Mouse (Mus musculus) limb, embryonic 15.5 days (tissue): ENCODE data around the gene Tesmin. TPM values are rescaled to one million over a fixed set of nuclear protein-coding genes. Genes with fewer than 3 reads are reported as not detected.
A peak's percentile ranks its signal among the peaks of the same experiment; 100 is the strongest.

Experiments used
- ATAC-seq: fragments of 200-750 bp; cut with Nextera tagmentation; 2 replicates; pipeline ENCODE4 v1.8.0; 2017; ENCODE audit warnings: low read depth, moderate TSS enrichment; ENCODE audit not compliant: insufficient number of reproducible peaks, low FRiP score, low TSS enrichment
- H3K27ac ChIP-seq: fragments of 300-500 bp; sonication (generic); 2 replicates; pipeline ENCODE4 v1.5.1; 2015; ENCODE audit warnings: moderate library complexity, mild to moderate bottlenecking, inconsistent platforms
- H3K27me3 ChIP-seq: fragments of 300-500 bp; sonication (generic); 2 replicates; pipeline ENCODE4 v1.6.1; 2015; ENCODE audit warnings: inconsistent platforms
- H3K36me3 ChIP-seq: fragments of 300-500 bp; sonication (generic); 2 replicates; pipeline ENCODE4 v1.6.1; 2015; ENCODE audit warnings: inconsistent platforms
- H3K4me1 ChIP-seq: fragments of 300-500 bp; sonication (generic); 2 replicates; pipeline ENCODE4 v1.6.1; 2015; ENCODE audit warnings: inconsistent platforms
- H3K4me2 ChIP-seq: fragments of 300-500 bp; sonication (generic); 2 replicates; pipeline ENCODE4 v1.6.1; 2015; ENCODE audit warnings: mild to moderate bottlenecking, inconsistent platforms
- H3K4me3 ChIP-seq: fragments of 300-500 bp; sonication (generic); 2 replicates; pipeline ENCODE4 v1.5.1; 2015; ENCODE audit warnings: mild to moderate bottlenecking, inconsistent platforms
- H3K9ac ChIP-seq: fragments of 300-500 bp; sonication (generic); 2 replicates; pipeline ENCODE4 v1.6.1; 2015; ENCODE audit warnings: inconsistent platforms
- H3K9me3 ChIP-seq: fragments of 300-500 bp; sonication (generic); 2 replicates; pipeline ENCODE4 v1.6.1; 2016; ENCODE audit warnings: inconsistent platforms
- WGBS: fragments of 180-500 bp; shearing (Covaris S2); methylation state at CpG from one replicate; pipeline ENCODE4 v1.1.7; 2015; 5-methylcytosine and 5-hydroxymethylcytosine counted together
- polyA plus RNA-seq: library from polyadenylated mRNA; unstranded; fragments of >200 nt; fragmentation: Nextera tagmentation; extraction: Ambion mirVana; gene quantifications from 2 replicates; pipeline ENCODE4 v1.2.1, GENCODE M21; 2015

Gene Tesmin
- polyA plus RNA-seq: 0.12 and 0.28 TPM in 2 replicates

- peak; percentile 53 for ATAC-seq
- H3K9me3 ChIP-seq: no peaks in the 10 kb centered on the region
- peak within 1 kb of the TSS; percentile 93 for H3K4me2 ChIP-seq
- H3K27ac ChIP-seq: no peak within 1 kb of the TSS
- H3K9ac ChIP-seq: peak within 1 kb of the TSS; percentile 23
- 2% methylated on average over 29 of the region's 33 CpGs for WGBS
- no peaks in the 10 kb centered on the region for H3K27me3 ChIP-seq
- peak within 1 kb of the TSS; percentile 51 for H3K4me3 ChIP-seq
- H3K36me3 ChIP-seq: peaks cover 14% of the 10 kb centered on the region
- peaks cover 9% of the 10 kb centered on the region; the same call in 1 of the 2 replicates for H3K4me1 ChIP-seq
Observed at GRCm38 (mm10) chr19:3388629-3389057, at the start of gene Tesmin. Tesmin (plus strand) TSS chr19:3388857.

DNA sequence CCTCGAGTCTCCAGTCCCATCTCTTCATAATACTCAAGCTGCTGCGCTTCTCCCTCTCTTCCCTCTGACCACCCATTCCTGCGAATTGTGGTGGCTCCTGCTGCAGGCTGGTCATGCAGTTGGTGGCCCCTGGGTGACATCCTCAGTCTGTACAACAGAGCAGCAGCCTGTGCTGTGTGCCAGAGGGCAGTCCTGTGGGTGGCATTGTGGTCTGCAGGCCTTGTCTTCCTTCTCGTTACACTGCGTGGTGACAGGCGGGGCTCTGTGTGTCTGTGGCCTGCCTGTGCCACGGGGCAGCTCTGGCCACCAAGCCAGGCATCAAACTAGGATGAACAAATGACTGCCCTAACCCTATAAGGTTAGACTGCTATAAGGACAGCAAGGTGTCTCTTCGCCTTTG, 49.5 kb upstream of the Tesmin start:
- 86% methylated on average over 8 of the region's 8 CpGs for WGBS
- no peak overlapping the region for H3K4me2 ChIP-seq
- no peak for ATAC-seq
- no peak overlapping the region for H3K4me3 ChIP-seq
- no peak overlapping the region for H3K27ac ChIP-seq
- H3K9me3 ChIP-seq: no peaks in the 10 kb centered on the region
- H3K4me1 ChIP-seq: 0 out of 2 replicates have a peak, but pooled peaks cover 3% of the 10 kb centered on the region
- no peaks in the 10 kb centered on the region for H3K27me3 ChIP-seq
- no peaks in the 10 kb centered on the region for H3K36me3 ChIP-seq
- H3K9ac ChIP-seq: no peak overlapping the region

DNA sequence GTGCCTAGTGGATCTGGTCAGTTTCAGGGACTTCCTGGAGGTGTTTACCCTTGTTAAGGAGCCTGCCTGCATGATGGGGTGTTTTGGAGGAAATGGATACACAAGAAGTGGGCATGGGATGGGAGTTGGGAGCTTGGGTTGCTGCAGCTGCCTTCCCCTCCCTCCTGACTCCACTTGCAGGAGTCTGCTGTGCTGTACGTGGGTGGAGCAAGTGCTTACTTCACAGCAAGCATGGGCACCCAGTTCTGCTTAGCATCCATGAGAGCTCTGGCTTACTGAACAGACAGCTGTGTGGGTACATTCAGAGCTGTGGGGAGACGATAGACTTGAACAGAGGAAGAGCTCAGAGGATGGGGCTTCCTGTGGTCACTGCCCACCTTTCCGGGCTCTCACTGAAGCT, 47.6 kb upstream of the Tesmin start:
- Histone ChIP-seq H3K4me3 (no peak overlapping the region), H3K27me3 (no peaks in the 10 kb centered on the region), H3K4me2 (no peak overlapping the region), H3K9me3 (no peaks in the 10 kb centered on the region), H3K9ac (no peak overlapping the region), H3K4me1 (0 out of 2 replicates have a peak, but pooled peaks cover 3% of the 10 kb centered on the region), H3K27ac (no peak overlapping the region), H3K36me3 (no peaks in the 10 kb centered on the region)
- no peak for ATAC-seq
- WGBS: 76% methylated on average over 3 of the region's 3 CpGs

- no peak for ATAC-seq
- Histone ChIP-seq H3K27me3 (no peaks in the 10 kb centered on the region), H3K4me1 (0 out of 2 replicates have a peak, but pooled peaks cover 3% of the 10 kb centered on the region), H3K36me3 (no peaks in the 10 kb centered on the region), H3K9me3 (no peaks in the 10 kb centered on the region), H3K4me3 (no peak overlapping the region), H3K9ac (no peak overlapping the region), H3K4me2 (no peak overlapping the region), H3K27ac (no peak overlapping the region)
- WGBS: 63% methylated on average over 3 of the region's 3 CpGs
Observed at GRCm38 (mm10) chr19:3343929-3344328, 44.7 kb upstream of the Tesmin start.

DNA sequence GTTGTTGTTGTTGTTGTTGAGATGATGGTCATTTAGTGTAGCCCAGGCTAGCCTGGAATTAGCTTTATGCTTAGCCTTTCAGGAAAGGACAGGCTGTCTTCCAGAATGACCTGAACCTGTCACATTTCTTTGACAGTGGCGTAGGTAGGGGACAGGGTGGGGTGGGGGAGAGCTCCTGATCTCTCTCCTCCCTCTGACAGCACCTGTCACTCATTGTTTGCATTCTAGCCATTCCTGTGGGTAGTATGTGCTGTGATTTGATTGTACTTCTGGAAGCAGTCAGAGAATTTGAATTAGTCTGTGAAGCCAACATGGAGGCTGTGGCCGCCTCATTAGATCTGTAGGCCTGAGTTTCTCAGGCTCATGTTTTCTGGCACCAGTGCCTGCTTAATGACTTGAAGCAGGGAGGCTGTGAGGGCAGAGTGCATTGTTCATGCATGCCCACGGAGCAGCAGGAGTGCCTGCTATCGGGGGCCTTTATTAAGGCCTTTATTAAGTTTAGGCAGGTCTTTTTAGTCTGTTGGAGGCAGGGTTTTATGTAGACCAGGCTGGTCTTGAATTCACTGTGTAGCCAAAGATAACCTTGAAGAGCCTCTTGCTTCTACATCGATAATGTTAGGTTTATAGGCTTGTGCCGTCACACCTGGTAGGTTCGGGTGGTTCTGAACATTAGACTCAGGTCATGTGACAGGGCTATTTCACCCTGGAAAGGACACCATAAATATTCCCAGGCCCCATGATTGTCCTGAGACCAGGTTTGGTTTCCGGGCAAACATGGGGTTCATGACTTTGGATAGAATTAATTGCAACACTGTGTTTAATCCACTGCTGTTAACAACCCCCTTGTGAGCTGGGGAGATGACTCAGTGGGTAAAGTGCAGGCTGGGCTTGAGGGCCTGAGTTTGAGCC, 43.8 kb upstream of the Tesmin start:
- 65% methylated on average over 8 of the region's 8 CpGs for WGBS

GRCm38 (mm10) chr19:3347784-3348183, 40.9 kb upstream of the Tesmin start:
- no peak overlapping the region for H3K4me3 ChIP-seq

More for the DNA sequence above, 43.8 kb upstream of the Tesmin start:
- H3K4me2 ChIP-seq: no peak overlapping the region
- no peaks in the 10 kb centered on the region for H3K27me3 ChIP-seq
- H3K9me3 ChIP-seq: no peaks in the 10 kb centered on the region
- no peak overlapping the region for H3K4me3 ChIP-seq
- no peak overlapping the region for H3K9ac ChIP-seq
- 0 out of 2 replicates have a peak, but pooled peaks cover under 1% of the 10 kb centered on the region for H3K4me1 ChIP-seq
- ATAC-seq: no peak
- 0 out of 2 replicates have a peak, but pooled peaks cover 2% of the 10 kb centered on the region for H3K36me3 ChIP-seq
- no peak overlapping the region for H3K27ac ChIP-seq

GRCm38 (mm10) chr19:3353415-3354111, 35.1 kb upstream of the Tesmin start:
- H3K9me3 ChIP-seq: no peaks in the 10 kb centered on the region
- no peaks in the 10 kb centered on the region for H3K27me3 ChIP-seq
- no peak overlapping the region; the same call in 1 of the 2 replicates for H3K27ac ChIP-seq
- no peaks in the 10 kb centered on the region for H3K4me1 ChIP-seq
- peaks cover 23% of the 10 kb centered on the region; the same call in 1 of the 2 replicates for H3K36me3 ChIP-seq
- H3K9ac ChIP-seq: no peak overlapping the region
- no peak overlapping the region for H3K4me2 ChIP-seq
- 62% methylated on average over 7 of the region's 7 CpGs for WGBS
- no peak overlapping the region for H3K4me3 ChIP-seq
- ATAC-seq: 0 out of 2 replicates have a peak, but pooled peaks have one; percentile 35

More at GRCm38 (mm10) chr19:3347784-3348183, 40.9 kb upstream of the Tesmin start:
- WGBS: 100% methylated on average over 1 of the region's 1 CpGs
- H3K4me1 ChIP-seq: no peaks in the 10 kb centered on the region
- no peak overlapping the region for H3K9ac ChIP-seq
- H3K4me2 ChIP-seq: no peak overlapping the region
- H3K27me3 ChIP-seq: no peaks in the 10 kb centered on the region
- H3K36me3 ChIP-seq: 0 out of 2 replicates have a peak, but pooled peaks cover 8% of the 10 kb centered on the region
- no peak overlapping the region for H3K27ac ChIP-seq
- ATAC-seq: no peak
- H3K9me3 ChIP-seq: no peaks in the 10 kb centered on the region

GRCm38 (mm10) chr19:3355096-3355495, 33.6 kb upstream of the Tesmin start:
- no peak overlapping the region for H3K4me2 ChIP-seq
- no peak overlapping the region for H3K4me3 ChIP-seq
- 60% methylated on average over 5 of the region's 5 CpGs for WGBS
- H3K27ac ChIP-seq: no peak overlapping the region
- no peak for ATAC-seq
- no peak overlapping the region for H3K9ac ChIP-seq
- H3K9me3 ChIP-seq: no peaks in the 10 kb centered on the region
- H3K4me1 ChIP-seq: no peaks in the 10 kb centered on the region
- peaks cover 24% of the 10 kb centered on the region; the same call in 1 of the 2 replicates for H3K36me3 ChIP-seq
- H3K27me3 ChIP-seq: no peaks in the 10 kb centered on the region

GRCm38 (mm10) chr19:3356516-3356915, 32.1 kb upstream of the Tesmin start:
- WGBS: 75% methylated on average over 5 of the region's 5 CpGs
- ATAC-seq: no peak
- no peaks in the 10 kb centered on the region for H3K4me1 ChIP-seq
- peaks cover 24% of the 10 kb centered on the region; the same call in 1 of the 2 replicates for H3K36me3 ChIP-seq
- H3K4me2 ChIP-seq: no peak overlapping the region
- no peak overlapping the region for H3K9ac ChIP-seq
- no peaks in the 10 kb centered on the region for H3K27me3 ChIP-seq
- no peak overlapping the region for H3K4me3 ChIP-seq
- H3K27ac ChIP-seq: no peak overlapping the region
- H3K9me3 ChIP-seq: no peaks in the 10 kb centered on the region

GRCm38 (mm10) chr19:3357620-3358019, 31.0 kb upstream of the Tesmin start:
- Histone ChIP-seq H3K36me3 (peaks cover 28% of the 10 kb centered on the region; the same call in 1 of the 2 replicates), H3K9ac (no peak overlapping the region), H3K4me3 (no peak overlapping the region), H3K9me3 (no peaks in the 10 kb centered on the region), H3K4me2 (no peak overlapping the region), H3K4me1 (no peaks in the 10 kb centered on the region), H3K27me3 (no peaks in the 10 kb centered on the region), H3K27ac (no peak overlapping the region)
- ATAC-seq: no peak
- WGBS: 68% methylated on average over 4 of the region's 4 CpGs

DNA sequence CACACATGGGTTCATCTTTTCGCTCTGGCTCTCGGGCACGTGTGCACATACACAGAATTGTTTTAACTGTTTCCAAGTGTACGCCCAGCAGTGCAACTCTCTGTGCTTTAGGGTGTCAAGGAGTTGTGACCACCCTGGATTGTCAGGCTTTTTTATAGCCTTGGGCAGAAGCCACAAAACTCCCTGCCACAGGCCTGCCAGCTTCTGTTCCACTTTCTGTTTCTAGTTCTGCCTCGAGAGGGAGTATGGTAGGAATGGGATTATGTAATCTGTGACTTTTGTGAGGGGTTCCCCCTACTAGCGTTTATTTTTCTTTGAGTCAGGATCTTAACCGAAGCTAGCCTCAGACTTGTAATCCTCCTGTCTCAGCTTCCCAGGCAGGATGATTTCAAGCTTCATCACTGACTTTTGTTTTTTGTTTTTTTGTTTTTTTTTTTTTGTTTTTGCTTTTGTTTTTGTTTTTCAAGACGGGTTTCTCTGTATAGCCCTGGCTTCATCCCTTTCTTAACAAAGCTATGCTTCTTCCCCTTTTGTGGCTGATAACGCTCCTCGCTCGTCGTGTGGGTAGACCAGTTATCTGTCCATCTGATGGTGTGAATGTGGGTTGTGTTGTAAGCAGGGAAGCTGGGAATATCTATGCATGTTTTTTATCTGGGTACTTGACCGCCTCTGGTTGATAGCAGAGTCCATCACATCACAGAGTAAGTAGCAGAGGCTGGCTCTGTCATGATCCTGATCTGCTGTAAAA, 28.6 kb upstream of the Tesmin start:
- 89% methylated on average over 13 of the region's 13 CpGs for WGBS
- Histone ChIP-seq H3K4me3 (no peak overlapping the region), H3K4me1 (no peaks in the 10 kb centered on the region), H3K4me2 (no peak overlapping the region), H3K36me3 (peaks cover 33% of the 10 kb centered on the region), H3K27me3 (no peaks in the 10 kb centered on the region), H3K27ac (no peak overlapping the region), H3K9me3 (no peaks in the 10 kb centered on the region), H3K9ac (no peak overlapping the region)
- no peak for ATAC-seq
